Mouse (Mus musculus) midbrain, embryonic 15.5 days (tissue): Measurements from ENCODE around the gene Catsperg1. TPM values are rescaled to one million over a fixed set of nuclear protein-coding genes. Genes with fewer than 3 reads are reported as not detected.
"Not testable (repeated sequence)": the region's sequence is repeated elsewhere in the genome, so short reads cannot be mapped to it uniquely, and the experiment has no call there.

ENCODE experiments used
- ATAC-seq: fragments of 200-750 bp; cut with Nextera tagmentation; replicated peaks from 2 replicates; pipeline ENCODE4 v1.8.0; 2017; ENCODE audit warnings: moderate TSS enrichment
- H3K27ac ChIP-seq: fragments of 300-500 bp; sonication (generic); 2 replicates; pipeline ENCODE4 v1.5.1; 2015; ENCODE audit warnings: mild to moderate bottlenecking, inconsistent platforms
- H3K27me3 ChIP-seq: fragments of 300-500 bp; sonication (generic); replicated peaks from 2 replicates; pipeline ENCODE4 v1.6.1; 2015; ENCODE audit warnings: inconsistent platforms
- H3K36me3 ChIP-seq: fragments of 300-500 bp; sonication (generic); replicated peaks from 2 replicates; pipeline ENCODE4 v1.6.1; 2015; ENCODE audit warnings: inconsistent platforms
- H3K4me1 ChIP-seq: fragments of 300-500 bp; sonication (generic); 2 replicates; pipeline ENCODE4 v1.6.1; 2015; ENCODE audit warnings: inconsistent platforms
- H3K4me2 ChIP-seq: fragments of 300-500 bp; sonication (generic); 2 replicates; pipeline ENCODE4 v1.6.1; 2015; ENCODE audit warnings: inconsistent platforms, mild to moderate bottlenecking, moderate library complexity
- H3K4me3 ChIP-seq: fragments of 300-500 bp; sonication (generic); 2 replicates; pipeline ENCODE4 v1.5.1; 2015; ENCODE audit warnings: mild to moderate bottlenecking, inconsistent platforms
- H3K9ac ChIP-seq: fragments of 300-500 bp; sonication (generic); 2 replicates; pipeline ENCODE4 v1.6.1; 2015; ENCODE audit warnings: mild to moderate bottlenecking, inconsistent platforms
- H3K9me3 ChIP-seq: fragments of 300-500 bp; sonication (generic); 2 replicates; pipeline ENCODE4 v1.6.1; 2016; ENCODE audit warnings: inconsistent platforms
- WGBS: fragments of 180-500 bp; shearing (Covaris S2); methylation state at CpG from one replicate; pipeline ENCODE4 v1.1.7; 2015; ENCODE audit warnings: mixed read lengths; 5-methylcytosine and 5-hydroxymethylcytosine counted together
- polyA plus RNA-seq: library from polyadenylated mRNA; unstranded; fragments of >200 nt; fragmentation: Nextera tagmentation; extraction: Ambion mirVana; gene quantifications from 2 replicates; pipeline ENCODE4 v1.2.1, GENCODE M21; 2015

Gene Catsperg1
- polyA plus RNA-seq, 1 experiment from 2014 or later: 4.2 TPM

DNA sequence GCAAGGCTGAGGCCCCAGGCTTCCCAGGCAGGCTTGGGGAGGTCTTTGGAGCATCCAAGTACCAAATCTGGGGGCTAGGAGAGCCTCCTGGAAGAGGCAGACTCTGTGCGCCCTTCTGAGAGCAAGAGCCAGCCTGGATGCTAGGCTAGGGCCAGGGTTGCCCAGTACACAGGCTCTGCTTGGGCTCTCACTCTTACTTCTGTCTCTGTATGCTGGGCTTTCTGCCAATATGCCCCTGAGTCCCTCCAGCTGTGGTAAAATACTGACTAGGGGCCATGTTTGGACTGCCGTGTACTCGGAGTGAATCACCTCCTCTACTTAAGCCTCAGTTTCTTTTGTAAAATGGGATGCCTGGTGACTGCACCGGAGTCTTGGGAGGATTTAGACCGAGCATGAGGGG, 32.2 kb upstream of the Catsperg1 start:
- no peak overlapping the region for H3K9ac ChIP-seq
- WGBS: 90% methylated on average over 5 of the region's 5 CpGs
- no peak for ATAC-seq
- no peaks in the 10 kb centered on the region for H3K36me3 ChIP-seq
- H3K4me1 ChIP-seq: peaks cover 7% of the 10 kb centered on the region; the same call in 1 of the 2 replicates
- peaks cover 14% of the 10 kb centered on the region for H3K27me3 ChIP-seq
- H3K4me3 ChIP-seq: no peak overlapping the region
- no peak overlapping the region for H3K4me2 ChIP-seq
- H3K27ac ChIP-seq: no peak overlapping the region
- no peaks in the 10 kb centered on the region for H3K9me3 ChIP-seq

DNA sequence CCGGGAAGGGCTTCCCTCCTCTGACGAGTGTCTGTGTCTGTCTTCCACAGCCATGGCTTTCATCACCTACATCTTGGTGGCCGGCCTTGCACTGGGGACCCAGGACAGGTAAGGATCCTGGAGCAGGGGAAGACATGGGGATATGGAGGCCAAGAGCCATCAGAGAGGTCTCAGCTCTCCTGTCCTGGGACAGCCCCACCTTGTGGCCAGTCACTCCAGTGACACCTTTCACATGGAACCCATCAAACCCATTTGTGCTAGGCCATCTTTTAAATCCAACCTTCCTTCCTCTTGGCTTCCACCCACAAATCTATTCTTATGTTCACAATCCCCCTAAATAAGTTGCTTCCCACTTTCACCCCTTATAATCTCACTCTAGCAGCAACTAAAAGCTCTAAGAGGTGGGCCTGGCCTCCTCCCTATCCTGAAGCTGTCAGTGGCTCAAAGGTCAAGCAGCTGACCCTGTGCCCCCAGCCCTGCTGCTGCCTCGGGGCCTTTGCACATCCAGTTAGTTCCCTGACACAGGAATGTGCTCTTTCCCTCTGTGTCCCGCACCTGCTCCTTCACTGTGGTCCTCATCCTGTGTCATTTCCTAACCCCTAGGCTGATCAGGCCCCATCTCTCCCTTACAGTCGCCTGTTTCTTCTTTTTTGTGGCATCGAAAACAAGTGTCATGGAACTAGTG, 31.0 kb upstream of the Catsperg1 start:
- no peak overlapping the region for H3K9ac ChIP-seq
- H3K36me3 ChIP-seq: no peaks in the 10 kb centered on the region
- no peak overlapping the region for H3K4me3 ChIP-seq
- 86% methylated on average over 7 of the region's 7 CpGs for WGBS
- no peaks in the 10 kb centered on the region for H3K9me3 ChIP-seq
- H3K4me1 ChIP-seq: peaks cover 7% of the 10 kb centered on the region; the same call in 1 of the 2 replicates
- no peak overlapping the region for H3K4me2 ChIP-seq
- no peak for ATAC-seq
- no peak overlapping the region for H3K27ac ChIP-seq
- peaks cover 14% of the 10 kb centered on the region for H3K27me3 ChIP-seq

DNA sequence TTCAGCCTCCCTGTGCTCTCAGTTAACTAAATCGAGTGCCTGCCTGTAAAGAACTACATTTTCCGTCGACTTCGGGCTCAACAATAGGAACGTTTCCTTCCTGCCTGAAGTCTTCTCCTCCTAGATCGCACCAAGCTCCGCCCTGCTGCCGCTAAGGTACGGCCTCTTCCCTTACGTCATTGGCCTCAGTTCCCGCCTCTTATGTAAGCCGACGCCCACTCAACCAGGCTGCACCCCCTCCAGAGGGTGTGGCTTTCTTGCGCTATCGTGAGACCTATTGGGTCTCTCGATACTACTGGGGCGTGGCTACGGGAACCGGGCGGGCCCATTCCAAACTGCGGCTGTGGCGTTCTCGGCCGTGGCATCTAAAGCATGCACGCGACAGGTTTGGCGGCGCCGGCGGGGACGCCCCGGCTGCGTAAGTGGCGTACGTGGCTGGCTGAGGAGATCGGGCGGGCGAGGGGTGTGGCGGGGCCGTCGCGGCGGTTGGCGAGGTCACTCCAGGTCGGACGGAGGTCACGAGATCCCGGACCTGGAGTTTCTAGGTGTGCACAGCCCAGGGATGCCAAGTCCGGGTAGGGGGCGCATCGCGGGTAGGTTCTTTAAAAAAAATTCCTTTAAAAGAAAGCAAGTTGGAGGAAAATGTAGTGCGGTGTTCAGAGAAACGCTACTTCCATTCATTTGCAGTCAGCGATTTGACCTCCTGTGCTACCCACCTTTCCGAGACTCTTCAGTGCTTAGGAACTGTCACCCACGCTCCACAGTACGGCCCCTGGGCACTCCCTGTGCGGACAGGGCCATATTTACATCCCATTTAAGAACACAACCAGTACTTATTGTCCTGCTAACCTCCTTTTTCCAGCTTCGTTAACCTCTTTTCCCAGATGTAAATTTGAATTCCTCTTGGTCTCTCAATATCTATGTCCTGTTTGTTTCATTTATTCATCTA, 24.5 kb upstream of the Catsperg1 start, which contains the start of gene Yif1b:
Gene Yif1b (plus strand): TSS at position 311 of the 949 bp plus-strand sequence.
- Histone ChIP-seq H3K36me3 (no peaks in the 10 kb centered on the region), H3K27ac (peak within 1 kb of the TSS; percentile 89), H3K9ac (peak within 1 kb of the TSS; percentile 60), H3K4me3 (peak within 1 kb of the TSS; percentile 69), H3K9me3 (no peaks in the 10 kb centered on the region), H3K4me1 (peaks cover 12% of the 10 kb centered on the region), H3K4me2 (peak within 1 kb of the TSS; percentile 67), H3K27me3 (peaks cover 10% of the 10 kb centered on the region)
- under 1% methylated on average over 60 of the region's 60 CpGs for WGBS
- peak; percentile 98 for ATAC-seq

DNA sequence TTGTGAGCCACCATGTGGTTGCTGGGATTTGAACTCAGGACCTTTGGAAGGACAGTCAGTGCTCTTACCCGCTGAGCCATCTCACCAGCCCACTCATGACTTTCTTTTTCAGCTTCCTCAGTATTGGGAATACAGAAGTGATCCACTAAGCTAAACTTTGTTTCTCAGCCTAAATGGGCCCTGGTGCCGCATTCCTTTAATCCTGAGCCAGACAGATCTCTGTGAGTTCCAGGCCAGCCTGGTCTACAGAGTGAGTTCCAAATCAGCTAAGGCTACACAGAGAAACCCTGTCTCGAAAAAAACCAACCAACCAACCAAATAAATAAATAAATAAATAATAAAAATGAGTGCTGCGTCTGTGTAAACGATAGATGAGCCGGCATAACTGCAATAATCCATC, 23.8 kb upstream of the Catsperg1 start:
- Histone ChIP-seq H3K27ac (peak overlapping the region; percentile 89), H3K9ac (peak overlapping the region; percentile 51; the same call in 1 of the 2 replicates), H3K4me2 (peak overlapping the region; percentile 67), H3K27me3 (peaks cover 14% of the 10 kb centered on the region), H3K4me3 (peak overlapping the region; percentile 69), H3K4me1 (peaks cover 12% of the 10 kb centered on the region)
- peak; percentile 21 for ATAC-seq
- H3K9me3 ChIP-seq, H3K36me3 ChIP-seq: not testable (repeated sequence)
- WGBS: 25% methylated on average over 6 of the region's 6 CpGs

- Histone ChIP-seq H3K4me1 (peaks cover 20% of the 10 kb centered on the region), H3K9ac (no peak overlapping the region), H3K4me2 (no peak overlapping the region), H3K36me3 (no peaks in the 10 kb centered on the region), H3K27me3 (peaks cover 24% of the 10 kb centered on the region), H3K4me3 (no peak overlapping the region), H3K27ac (no peak overlapping the region), H3K9me3 (no peaks in the 10 kb centered on the region)
- ATAC-seq: no peak
- WGBS: 90% methylated on average over 4 of the region's 4 CpGs
Observed at GRCm38 (mm10) chr7:29236593-29236992, 22.8 kb upstream of the Catsperg1 start.

DNA sequence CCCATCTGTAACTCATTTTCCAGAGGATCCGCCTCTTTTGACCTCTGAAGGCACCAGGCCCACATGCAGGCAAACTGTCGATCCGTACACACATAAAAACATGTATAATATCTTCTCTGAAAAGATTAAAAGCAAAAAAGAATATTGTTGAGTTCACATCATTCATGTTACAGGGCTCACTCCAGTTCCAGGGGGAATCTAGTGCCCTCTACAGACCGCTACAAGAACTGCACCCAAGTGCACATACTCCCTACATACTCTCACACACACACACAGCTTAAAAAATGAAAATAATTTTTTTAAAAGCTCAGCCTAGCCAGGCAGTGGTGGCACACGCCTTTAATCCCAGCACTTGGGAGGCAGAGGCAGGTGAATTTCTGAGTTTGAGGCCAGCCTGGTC, 20.8 kb upstream of the Catsperg1 start:
- H3K4me3 ChIP-seq: no peak overlapping the region
- no peak overlapping the region for H3K9ac ChIP-seq
- H3K27me3 ChIP-seq: peaks cover 41% of the 10 kb centered on the region
- no peaks in the 10 kb centered on the region for H3K36me3 ChIP-seq
- H3K27ac ChIP-seq: no peak overlapping the region
- H3K4me1 ChIP-seq: peaks cover 20% of the 10 kb centered on the region
- no peaks in the 10 kb centered on the region for H3K9me3 ChIP-seq
- ATAC-seq: no peak
- H3K4me2 ChIP-seq: no peak overlapping the region
- 82% methylated on average over 5 of the region's 5 CpGs for WGBS

DNA sequence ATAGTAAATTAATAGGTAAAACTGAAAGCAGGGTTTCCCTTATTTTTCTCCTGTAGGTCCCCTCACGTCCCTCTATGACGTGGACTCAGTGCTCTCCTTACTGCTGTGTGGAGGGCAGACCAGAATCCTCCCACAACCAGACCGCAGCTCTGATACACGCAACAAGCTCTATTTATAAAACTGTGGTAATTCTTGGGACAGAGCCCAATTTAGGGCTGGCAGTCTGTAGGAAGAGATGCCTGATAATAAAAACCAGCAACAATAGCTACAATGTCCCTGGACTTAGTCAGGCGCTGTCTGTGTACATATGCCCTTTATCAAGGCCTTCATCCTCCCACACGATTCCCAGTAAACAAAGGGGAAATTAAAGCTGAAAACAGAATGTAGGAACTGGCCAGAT, 19.9 kb upstream of the Catsperg1 start:
- Histone ChIP-seq H3K4me2 (no peak overlapping the region), H3K4me1 (peaks cover 11% of the 10 kb centered on the region), H3K27ac (no peak overlapping the region), H3K9me3 (no peaks in the 10 kb centered on the region), H3K27me3 (peaks cover 44% of the 10 kb centered on the region), H3K9ac (no peak overlapping the region), H3K4me3 (no peak overlapping the region), H3K36me3 (no peaks in the 10 kb centered on the region)
- ATAC-seq: no peak
- 74% methylated on average over 6 of the region's 6 CpGs for WGBS

DNA sequence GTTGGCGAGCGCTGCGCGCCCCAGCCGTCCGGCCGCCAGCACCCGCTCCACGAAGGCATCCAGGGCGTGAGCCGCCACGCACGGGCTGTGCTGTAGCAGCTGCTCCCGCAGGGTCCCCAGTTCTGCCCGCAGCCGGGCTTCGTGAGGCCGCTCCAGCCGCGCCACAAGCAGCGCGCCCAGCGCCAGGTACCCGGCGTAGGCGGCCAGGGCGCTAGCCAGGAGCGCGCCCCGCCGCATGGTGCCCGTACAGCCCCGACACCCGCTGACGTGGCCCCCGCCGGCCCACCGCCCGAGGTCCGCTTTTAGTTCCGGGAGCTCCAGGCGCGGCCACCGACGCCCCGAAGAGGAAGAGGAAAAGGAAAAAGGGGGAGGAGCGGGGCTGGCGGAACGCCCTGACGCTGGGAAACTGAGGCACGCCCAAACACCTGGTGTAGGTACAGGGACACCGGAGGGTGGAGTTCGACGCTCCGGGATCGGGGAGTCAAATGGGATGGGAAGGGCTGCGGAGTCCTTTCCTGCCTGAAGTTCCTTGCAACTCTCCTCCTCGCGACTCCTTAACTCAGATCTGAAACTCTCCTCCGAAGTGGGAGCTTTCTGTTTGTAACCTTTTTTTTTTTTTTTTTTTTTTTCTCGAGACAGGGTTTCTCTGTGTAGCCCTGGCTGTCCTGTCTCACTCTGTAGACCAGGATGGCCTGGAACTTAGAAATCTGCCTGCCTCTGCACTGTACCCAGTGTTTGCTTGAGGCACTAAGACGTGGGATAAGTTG, 18.6 kb upstream of the Catsperg1 start, which contains the start of gene Kcnk6:
Gene Kcnk6 (minus strand): TSS at position 269 of the 767 bp plus-strand sequence.
- Histone ChIP-seq H3K9ac (peak within 1 kb of the TSS; percentile 54), H3K27ac (no peak within 1 kb of the TSS), H3K4me1 (peaks cover 8% of the 10 kb centered on the region), H3K9me3 (no peaks in the 10 kb centered on the region), H3K4me3 (peak within 1 kb of the TSS; percentile 46), H3K36me3 (no peaks in the 10 kb centered on the region), H3K27me3 (peaks cover 44% of the 10 kb centered on the region), H3K4me2 (peak within 1 kb of the TSS; percentile 94)
- 0 out of 2 replicates have a peak, but pooled peaks have one; percentile 32 for ATAC-seq
- 1% methylated on average over 62 of the region's 62 CpGs for WGBS

DNA sequence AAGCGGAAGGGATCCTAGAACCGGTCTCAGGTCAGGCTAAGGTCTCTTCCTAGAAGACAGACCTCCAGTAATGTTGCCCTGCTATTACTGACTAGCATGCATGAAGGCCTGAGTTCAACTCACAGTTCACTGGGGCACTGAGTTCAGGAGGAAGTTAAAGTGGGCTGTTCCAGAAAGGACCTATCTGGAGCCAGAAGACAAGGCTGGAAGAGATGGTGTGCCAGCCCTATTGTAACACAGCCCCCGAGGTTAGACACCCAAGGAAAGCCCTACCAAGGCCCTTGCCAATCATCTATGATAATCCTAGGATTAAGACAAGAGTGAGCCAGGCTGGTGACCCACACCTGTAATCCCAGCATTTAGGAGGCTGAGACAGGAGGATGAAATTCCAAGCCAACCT, 17.7 kb upstream of the Catsperg1 start:
- no peak overlapping the region for H3K9ac ChIP-seq
- ATAC-seq: no peak
- no peaks in the 10 kb centered on the region for H3K36me3 ChIP-seq
- no peak overlapping the region for H3K27ac ChIP-seq
- 51% methylated on average over 3 of the region's 3 CpGs for WGBS
- peak overlapping the region; percentile 94; the same call in 1 of the 2 replicates for H3K4me2 ChIP-seq
- H3K4me1 ChIP-seq: peaks cover 8% of the 10 kb centered on the region
- no peaks in the 10 kb centered on the region for H3K9me3 ChIP-seq
- peaks cover 44% of the 10 kb centered on the region for H3K27me3 ChIP-seq
- H3K4me3 ChIP-seq: peak overlapping the region; percentile 46; the same call in 1 of the 2 replicates

- Histone ChIP-seq H3K27me3 (peaks cover 44% of the 10 kb centered on the region), H3K4me2 (no peak overlapping the region), H3K9me3 (no peaks in the 10 kb centered on the region), H3K9ac (no peak overlapping the region), H3K27ac (no peak overlapping the region), H3K4me3 (no peak overlapping the region), H3K36me3 (no peaks in the 10 kb centered on the region), H3K4me1 (peaks cover 9% of the 10 kb centered on the region)
- 15% methylated on average over 3 of the region's 3 CpGs for WGBS
- ATAC-seq: no peak
Observed at GRCm38 (mm10) chr7:29230560-29230959, 16.7 kb upstream of the Catsperg1 start.

DNA sequence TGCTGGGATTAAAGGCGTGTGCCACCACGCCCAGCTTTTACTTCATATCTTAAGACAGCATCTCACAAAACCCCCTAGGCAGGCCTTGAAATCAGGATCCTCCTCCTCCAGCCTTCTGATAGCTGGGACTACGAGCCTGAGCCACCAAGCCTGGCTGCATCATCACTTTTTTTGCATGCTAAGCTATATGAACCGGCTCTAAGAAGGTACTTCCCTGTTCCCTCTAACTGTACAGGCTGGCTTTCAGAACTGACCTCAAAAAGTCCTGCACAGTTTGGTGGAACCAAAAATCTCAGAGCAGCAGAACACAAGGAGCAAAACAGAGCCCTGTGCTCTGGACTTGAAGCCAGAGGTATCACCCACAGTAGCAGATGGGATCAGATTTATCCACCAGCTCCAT, 14.4 kb upstream of the Catsperg1 start:
- Histone ChIP-seq H3K9ac (no peak overlapping the region), H3K36me3 (no peaks in the 10 kb centered on the region), H3K27ac (no peak overlapping the region), H3K4me2 (no peak overlapping the region), H3K4me3 (no peak overlapping the region), H3K27me3 (peaks cover 33% of the 10 kb centered on the region), H3K9me3 (no peaks in the 10 kb centered on the region), H3K4me1 (peaks cover 20% of the 10 kb centered on the region)
- WGBS: 77% methylated on average over 4 of the region's 4 CpGs
- no peak for ATAC-seq
